Mouse (Mus musculus): ENCODE results near the gene Gm4340. TPM values are rescaled to one million over a fixed set of nuclear protein-coding genes. Genes with fewer than 3 reads are reported as not detected.
"Not testable (repeated sequence)": the region's sequence is repeated elsewhere in the genome, so short reads cannot be mapped to it uniquely, and the experiment has no call there.

Gene Gm4340
- polyA plus RNA-seq (2015; fragmentation: Nextera tagmentation; extraction: Ambion mirVana) = not detected in 2 replicates

- WGBS = no CpG with 5 or more reads among the region's 3 CpGs
- not testable (repeated sequence) for H3K4me2 ChIP-seq (replicated peaks); H3K9me3 ChIP-seq
These were observed at the start of gene Gm4340 for GRCm38 (mm10) chr10:104193742-104194141. Gene Gm4340 (plus strand): TSS chr10:104194042.

GRCm38 (mm10) chr10:104151197-104151596 lies 42.6 kb upstream of the Gm4340 start, which contains the start of gene Gm6763:
Gene Gm6763 (plus strand): TSS chr10:104151497.
- not testable (repeated sequence) for H3K27ac ChIP-seq; ATAC-seq (ENCODE audit: low FRiP score, low read depth); H3K4me1 ChIP-seq; H3K36me3 ChIP-seq; H3K4me2 ChIP-seq (replicated peaks); H3K4me3 ChIP-seq; H3K27me3 ChIP-seq; H3K9me3 ChIP-seq; H3K9ac ChIP-seq
- no CpG with 5 or more reads among the region's 3 CpGs for WGBS

More at GRCm38 (mm10) chr10:104193742-104194141, at the start of gene Gm4340:
- not testable (repeated sequence) for H3K4me1 ChIP-seq; H3K27me3 ChIP-seq; H3K9ac ChIP-seq; H3K4me3 ChIP-seq; ATAC-seq (ENCODE audit: low FRiP score, low read depth); H3K27ac ChIP-seq; H3K36me3 ChIP-seq

- H3K36me3 ChIP-seq; H3K4me2 ChIP-seq (replicated peaks); ATAC-seq (ENCODE audit: low FRiP score, low read depth); H3K9ac ChIP-seq; H3K9me3 ChIP-seq; H3K27me3 ChIP-seq; H3K4me3 ChIP-seq; H3K4me1 ChIP-seq; H3K27ac ChIP-seq: not testable (repeated sequence)
- WGBS = no CpG with 5 or more reads among the region's 3 CpGs
These were observed 34.1 kb upstream of the Gm4340 start, which contains the start of gene Gm8764 for GRCm38 (mm10) chr10:104159706-104160105. Gene Gm8764 (plus strand): TSS chr10:104160006.

- not testable (repeated sequence) for H3K27me3 ChIP-seq; H3K36me3 ChIP-seq; H3K4me1 ChIP-seq; ATAC-seq (ENCODE audit: low FRiP score, low read depth); H3K9ac ChIP-seq; H3K9me3 ChIP-seq; H3K27ac ChIP-seq; H3K4me2 ChIP-seq (replicated peaks); H3K4me3 ChIP-seq
- no CpG with 5 or more reads among the region's 3 CpGs for WGBS
These were observed 25.6 kb upstream of the Gm4340 start, which contains the start of gene Gm21304 for GRCm38 (mm10) chr10:104168215-104168614. Gene Gm21304 (plus strand): TSS chr10:104168515.

- ATAC-seq (ENCODE audit: low FRiP score, low read depth); H3K27ac ChIP-seq; H3K9me3 ChIP-seq; H3K4me3 ChIP-seq; H3K36me3 ChIP-seq; H3K9ac ChIP-seq; H3K27me3 ChIP-seq; H3K4me2 ChIP-seq (replicated peaks); H3K4me1 ChIP-seq: not testable (repeated sequence)
- WGBS = no CpG with 5 or more reads among the region's 3 CpGs
These were observed 17.1 kb upstream of the Gm4340 start, which contains the start of gene Gm21312 for GRCm38 (mm10) chr10:104176724-104177123. Gene Gm21312 (plus strand): TSS chr10:104177024.

GRCm38 (mm10) chr10:104185233-104185632 lies 8.6 kb upstream of the Gm4340 start, which contains the start of gene Gm20765:
Gene Gm20765 (plus strand): TSS chr10:104185533.
- not testable (repeated sequence) for H3K4me1 ChIP-seq; H3K9ac ChIP-seq; H3K27ac ChIP-seq; H3K4me3 ChIP-seq; H3K27me3 ChIP-seq; H3K9me3 ChIP-seq; H3K4me2 ChIP-seq (replicated peaks); H3K36me3 ChIP-seq; ATAC-seq (ENCODE audit: low FRiP score, low read depth)
- WGBS = no CpG with 5 or more reads among the region's 3 CpGs

GRCm38 (mm10) chr10:104209655-104210054 lies 15.8 kb downstream of the Gm4340 start:
- ATAC-seq (ENCODE audit: low FRiP score, low read depth) = no peak
- Histone ChIP-seq H3K36me3 (no peaks in the 10 kb centered on the region), H3K4me3 (no peak overlapping the region), H3K9ac (no peak overlapping the region), H3K4me1 (no peaks in the 10 kb centered on the region), H3K27ac (no peak overlapping the region), H3K4me2 (replicated peaks) (no peak overlapping the region), H3K9me3 (no peaks in the 10 kb centered on the region), H3K27me3 (no peaks in the 10 kb centered on the region)
- 88% methylated on average over 1 of the region's 1 CpGs for WGBS

- H3K4me3 ChIP-seq = no peak overlapping the region
- H3K4me1 ChIP-seq = no peaks in the 10 kb centered on the region
- WGBS = 60% methylated on average over 3 of the region's 3 CpGs
- H3K27ac ChIP-seq = no peak overlapping the region
- no peak overlapping the region for H3K9ac ChIP-seq
- no peak overlapping the region for H3K4me2 ChIP-seq (replicated peaks)
- ATAC-seq (ENCODE audit: low FRiP score, low read depth) = no peak
- H3K9me3 ChIP-seq = no peaks in the 10 kb centered on the region
- H3K27me3 ChIP-seq = no peaks in the 10 kb centered on the region
- H3K36me3 ChIP-seq = no peaks in the 10 kb centered on the region
These were observed 16.6 kb downstream of the Gm4340 start for GRCm38 (mm10) chr10:104210268-104210990.

GRCm38 (mm10) chr10:104214527-104214926 lies 20.7 kb downstream of the Gm4340 start:
- Histone ChIP-seq H3K4me3 (no peak overlapping the region), H3K27me3 (no peaks in the 10 kb centered on the region), H3K4me2 (replicated peaks) (no peak overlapping the region), H3K36me3 (no peaks in the 10 kb centered on the region), H3K9ac (no peak overlapping the region), H3K27ac (no peak overlapping the region), H3K9me3 (no peaks in the 10 kb centered on the region), H3K4me1 (no peaks in the 10 kb centered on the region)
- no peak for ATAC-seq (ENCODE audit: low FRiP score, low read depth)
- 88% methylated on average over 5 of the region's 5 CpGs for WGBS

- H3K27me3 ChIP-seq = no peaks in the 10 kb centered on the region
- H3K36me3 ChIP-seq = no peaks in the 10 kb centered on the region
- H3K4me1 ChIP-seq = no peaks in the 10 kb centered on the region
- no peak for ATAC-seq (ENCODE audit: low FRiP score, low read depth)
- no peak overlapping the region for H3K27ac ChIP-seq
- H3K4me2 ChIP-seq (replicated peaks) = no peak overlapping the region
- no peak overlapping the region for H3K4me3 ChIP-seq
- H3K9me3 ChIP-seq = 0 out of 2 replicates have a peak, but pooled peaks cover 2% of the 10 kb centered on the region
- no peak overlapping the region for H3K9ac ChIP-seq
- WGBS = 73% methylated on average over 6 of the region's 6 CpGs
These were observed 26.6 kb downstream of the Gm4340 start for GRCm38 (mm10) chr10:104220303-104221021.

Data from limb, embryonic 13.5 days (tissue).